Mouse (Mus musculus): ENCODE results near the gene Rasl10b. TPM values are rescaled to one million over a fixed set of nuclear protein-coding genes. Genes with fewer than 3 reads are reported as not detected.

Rasl10b gene
- total and polyA plus RNA-seq, 2 experiments: 0.12 to 0.18 TPM

DNA sequence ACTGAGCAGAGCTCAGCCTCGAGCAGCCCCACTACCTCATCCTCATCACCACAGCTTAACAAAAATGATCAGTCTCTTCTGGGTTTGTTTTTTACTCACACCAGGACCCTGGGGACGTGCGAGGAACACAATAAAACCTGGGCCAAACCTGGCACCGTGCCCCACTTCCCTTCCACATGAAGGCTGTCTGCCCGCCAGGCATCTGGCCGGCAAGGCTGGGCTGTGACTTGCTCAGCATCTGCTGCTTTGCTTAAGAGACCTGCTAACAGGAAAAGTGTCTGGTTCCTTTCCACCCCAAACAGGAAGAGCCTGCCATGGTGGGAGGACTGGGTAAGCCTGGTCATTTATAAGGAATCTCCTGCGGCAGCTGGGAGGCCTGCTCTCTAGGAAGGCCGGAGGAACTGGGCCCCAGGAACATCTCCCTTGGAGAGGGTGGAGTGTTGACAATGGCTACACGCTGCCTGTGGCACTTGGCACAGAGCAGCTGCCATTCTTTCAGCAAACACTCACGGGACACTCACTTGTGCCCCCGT, 58.2 kb downstream of the Rasl10b start:
- Histone ChIP-seq H3K4me1 (ENCODE audit: control insufficient read depth, insufficient read depth, low read length) (peaks cover 6% of the 10 kb centered on the region; the same call in 1 of the 2 replicates), H3K9ac (ENCODE audit: low read depth, low read length) (no peak overlapping the region), H3K27ac (replicated peaks; ENCODE audit: insufficient read depth, low read depth, low read length) (no peak overlapping the region), H3K36me3 (ENCODE audit: control insufficient read depth, insufficient read depth, low read length) (no peaks in the 10 kb centered on the region), H3K79me2 (ENCODE audit: control insufficient read depth, insufficient read depth, low read length) (no peaks in the 10 kb centered on the region), H3K27me3 (ENCODE audit: control insufficient read depth, insufficient read depth, low read length) (no peaks in the 10 kb centered on the region), H3K4me3 (ENCODE audit: insufficient read depth, low read depth, low read length) (no peak overlapping the region)
- DNase-seq (ENCODE audit: extremely low read depth, low read depth, low spot score): no peak
- TF ChIP-seq CTCF (IDR thresholded peaks at IDR 0.05; ENCODE audit: low read depth, low read length) (no peak), POLR2A (IDR thresholded peaks at IDR 0.05; ENCODE audit: extremely low read depth, insufficient read depth, low read length) (no peak)
- 74% methylated on average over 11 of the region's 11 CpGs for WGBS

DNA sequence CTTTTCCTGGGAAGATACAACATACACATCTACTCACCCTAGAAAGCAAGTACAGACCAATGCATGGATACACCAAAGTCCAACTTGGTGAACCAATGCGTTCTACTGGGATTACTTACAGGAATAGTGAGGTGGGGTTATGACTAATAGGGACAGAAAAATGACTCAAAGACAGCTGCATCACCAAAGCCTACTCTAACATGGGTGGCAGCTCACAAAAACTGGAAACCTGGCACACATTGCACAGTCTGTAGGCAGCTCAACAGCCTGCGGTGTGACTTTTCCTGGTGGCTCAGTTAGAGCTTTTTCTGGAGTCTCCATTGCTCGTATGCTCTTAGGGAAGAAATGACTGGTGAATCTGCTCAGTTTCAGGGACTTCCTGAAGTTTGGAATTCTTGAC, 59.8 kb downstream of the Rasl10b start:
- Histone ChIP-seq H3K27ac (replicated peaks; ENCODE audit: insufficient read depth, low read depth, low read length) (no peak overlapping the region), H3K27me3 (ENCODE audit: control insufficient read depth, insufficient read depth, low read length) (no peaks in the 10 kb centered on the region), H3K79me2 (ENCODE audit: control insufficient read depth, insufficient read depth, low read length) (no peaks in the 10 kb centered on the region; the same call in 1 of the 2 replicates), H3K9ac (ENCODE audit: low read depth, low read length) (no peak overlapping the region), H3K4me3 (ENCODE audit: insufficient read depth, low read depth, low read length) (no peak overlapping the region), H3K36me3 (ENCODE audit: control insufficient read depth, insufficient read depth, low read length) (no peaks in the 10 kb centered on the region), H3K4me1 (ENCODE audit: control insufficient read depth, insufficient read depth, low read length) (peaks cover 6% of the 10 kb centered on the region; the same call in 1 of the 2 replicates)
- WGBS: 98% methylated on average over 3 of the region's 3 CpGs
- TF ChIP-seq POLR2A (IDR thresholded peaks at IDR 0.05; ENCODE audit: extremely low read depth, insufficient read depth, low read length) (no peak), CTCF (IDR thresholded peaks at IDR 0.05; ENCODE audit: low read depth, low read length) (no peak)
- no peak for DNase-seq (ENCODE audit: extremely low read depth, low read depth, low spot score)

Other genes with a start within 250 kb of the Rasl10b start
- gene Slfn4, start 234.0 kb upstream of the Rasl10b start, total RNA-seq (2014; rRNA removed): 0.13 and 0.28 TPM in 2 replicates
- gene Slfn4, start 234.0 kb upstream of the Rasl10b start, polyA plus RNA-seq (2012; rRNA removed): 0.02 and 0.11 TPM in 2 replicates
- 0.34 and 0.55 TPM in 2 replicates for gene Slfn3, start 217.8 kb upstream of the Rasl10b start, total RNA-seq (2014; rRNA removed)
- not detected in 2 replicates for gene Slfn3, start 217.8 kb upstream of the Rasl10b start, polyA plus RNA-seq (2012; rRNA removed)
- not detected in 2 replicates for gene Slfn14, start 122.4 kb upstream of the Rasl10b start, total RNA-seq (2014; rRNA removed)
- gene Slfn14, start 122.4 kb upstream of the Rasl10b start, polyA plus RNA-seq (2012; rRNA removed): not detected in 2 replicates
- 25.4 and 31.3 TPM in 2 replicates for gene Ap2b1, start 110.1 kb upstream of the Rasl10b start, total RNA-seq (2014; rRNA removed)
- 16.2 and 16.3 TPM in 2 replicates for gene Ap2b1, start 110.1 kb upstream of the Rasl10b start, polyA plus RNA-seq (2012; rRNA removed)
- 4.3 and 5.5 TPM in 2 replicates for gene Pex12, start 106.6 kb upstream of the Rasl10b start, total RNA-seq (2014; rRNA removed)
- 7.9 and 10.1 TPM in 2 replicates for gene Pex12, start 106.6 kb upstream of the Rasl10b start, polyA plus RNA-seq (2012; rRNA removed)
- not detected in 2 replicates for gene Gas2l2, start 20.3 kb downstream of the Rasl10b start, total RNA-seq (2014; rRNA removed)
- not detected in 2 replicates for gene Gas2l2, start 20.3 kb downstream of the Rasl10b start, polyA plus RNA-seq (2012; rRNA removed)
- gene 1700020L24Rik, start 28.5 kb downstream of the Rasl10b start, total RNA-seq (2014; rRNA removed): not detected in 2 replicates
- gene 1700020L24Rik, start 28.5 kb downstream of the Rasl10b start, polyA plus RNA-seq (2012; rRNA removed): not detected in 2 replicates
- gene Mmp28, start 53.9 kb downstream of the Rasl10b start, total RNA-seq (2014; rRNA removed): 0.18 and 0.27 TPM in 2 replicates
- 0.26 and 0.29 TPM in 2 replicates for gene Mmp28, start 53.9 kb downstream of the Rasl10b start, polyA plus RNA-seq (2012; rRNA removed)
- gene Taf15, start 63.9 kb downstream of the Rasl10b start, total RNA-seq (2014; rRNA removed): 29.1 and 29.9 TPM in 2 replicates
- gene Taf15, start 63.9 kb downstream of the Rasl10b start, polyA plus RNA-seq (2012; rRNA removed): 7.1 and 8.5 TPM in 2 replicates
- gene Heatr9, start 113.0 kb downstream of the Rasl10b start, total RNA-seq (2014; rRNA removed): not detected in 2 replicates
- not detected in 2 replicates for gene Heatr9, start 113.0 kb downstream of the Rasl10b start, polyA plus RNA-seq (2012; rRNA removed)
- 0.37 and 1.1 TPM in 2 replicates for gene Ccl5, start 121.4 kb downstream of the Rasl10b start, total RNA-seq (2014; rRNA removed)
- gene Ccl5, start 121.4 kb downstream of the Rasl10b start, polyA plus RNA-seq (2012; rRNA removed): 7.2 and 13.2 TPM in 2 replicates
- gene Ccl9, start 169.5 kb downstream of the Rasl10b start, total RNA-seq (2014; rRNA removed): 92.1 and 125 TPM in 2 replicates
- gene Ccl9, start 169.5 kb downstream of the Rasl10b start, polyA plus RNA-seq (2012; rRNA removed): 45.5 and 61.7 TPM in 2 replicates
- 8.7 and 14.1 TPM in 2 replicates for gene Ccl6, start 183.9 kb downstream of the Rasl10b start, total RNA-seq (2014; rRNA removed)
- gene Ccl6, start 183.9 kb downstream of the Rasl10b start, polyA plus RNA-seq (2012; rRNA removed): 2.5 and 3.3 TPM in 2 replicates
- not detected in 2 replicates for gene Rpl9-ps1, start 236.5 kb downstream of the Rasl10b start, total RNA-seq (2014; rRNA removed)
- gene Rpl9-ps1, start 236.5 kb downstream of the Rasl10b start, polyA plus RNA-seq (2012; rRNA removed): not detected in 2 replicates
- gene Ccl3, start 240.2 kb downstream of the Rasl10b start, total RNA-seq (2014; rRNA removed): 0.18 TPM in 1 of 2 replicates, not detected in the other
- 0.42 and 0.48 TPM in 2 replicates for gene Ccl3, start 240.2 kb downstream of the Rasl10b start, polyA plus RNA-seq (2012; rRNA removed)